Mouse (Mus musculus) bone marrow macrophage, adult 2 months (primary cell): ENCODE results near the gene Tbc1d8b. TPM values are rescaled to one million over a fixed set of nuclear protein-coding genes. Genes with fewer than 3 reads are reported as not detected.
"Not testable (repeated sequence)": the region's sequence is repeated elsewhere in the genome, so short reads cannot be mapped to it uniquely, and the experiment has no call there.

Experiments used
- H3K27ac ChIP-seq: 2 replicates; pipeline ENCODE4 v1.5.1; 2012; ENCODE audit warnings: low read depth, low read length; ENCODE audit not compliant: insufficient read depth
- H3K4me1 ChIP-seq: 2 replicates; pipeline ENCODE4 v1.6.1; 2012; ENCODE audit warnings: low read length; ENCODE audit not compliant: control insufficient read depth, insufficient read depth
- H3K4me3 ChIP-seq: 2 replicates; pipeline ENCODE4 v1.5.1; 2012; ENCODE audit warnings: mild to moderate bottlenecking, low read length, moderate library complexity; ENCODE audit not compliant: insufficient read depth
- CTCF ChIP-seq: IDR thresholded peaks from 2 replicates; pipeline ENCODE4 v1.5.1; 2012; ENCODE audit warnings: low read depth, mild to moderate bottlenecking, low read length, moderate library complexity
- POLR2A ChIP-seq: IDR thresholded peaks from 2 replicates; pipeline ENCODE4 v1.6.1; 2012; ENCODE audit warnings: mild to moderate bottlenecking, low read depth, low read length, borderline replicate concordance
- polyA plus RNA-seq: library from polyadenylated mRNA; stranded (reverse); fragments of >200 nt; gene quantifications from 2 replicates; pipeline ENCODE4 v1.2.4, GENCODE M21; 2012; ENCODE audit not compliant: missing spikeins, insufficient read depth, insufficient read length

The Tbc1d8b gene
- polyA plus RNA-seq, 1 experiment: 5.4 TPM

DNA sequence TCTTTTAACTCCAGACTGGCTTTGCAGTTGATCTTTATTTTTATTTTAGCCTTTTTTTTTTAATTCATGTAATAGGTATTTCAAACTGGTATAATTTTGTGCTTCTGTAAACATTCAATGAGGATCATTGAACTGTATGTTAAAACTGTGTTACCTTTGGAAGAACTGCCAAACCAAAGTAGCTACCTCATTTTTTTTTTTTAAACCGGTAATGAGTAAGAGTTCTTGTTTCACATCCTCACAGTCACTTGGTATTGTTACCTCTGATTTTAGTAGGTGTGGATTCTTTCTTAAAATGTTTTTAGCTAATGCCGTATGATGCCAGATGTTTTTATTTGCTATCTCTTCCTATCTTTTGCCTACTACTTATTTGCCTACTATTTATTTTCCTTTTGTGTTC, 37.6 kb downstream of the Tbc1d8b start:
- Histone ChIP-seq H3K4me3 (no peak overlapping the region), H3K27ac (no peak overlapping the region), H3K4me1 (no peaks in the 10 kb centered on the region)
- TF ChIP-seq POLR2A: no peak

DNA sequence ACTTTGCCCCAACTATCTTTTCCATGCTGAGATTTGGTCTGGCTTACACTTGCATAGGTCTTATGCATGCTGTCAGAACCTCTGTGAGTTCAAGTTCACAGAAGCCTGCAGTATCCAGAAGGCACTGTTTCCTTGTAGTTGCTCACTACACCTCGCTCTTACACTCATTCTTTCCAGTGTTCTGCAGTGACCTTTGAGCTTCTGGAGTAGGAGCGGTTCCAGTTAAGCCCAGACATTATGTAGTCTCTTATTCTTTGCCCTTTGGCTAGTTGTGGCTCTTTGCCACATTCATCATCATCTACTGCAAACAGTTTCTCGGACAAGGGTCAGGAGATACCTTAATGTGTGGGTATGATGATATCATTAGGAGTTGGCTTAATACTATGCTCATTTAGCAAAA, 45.7 kb downstream of the Tbc1d8b start:
- Histone ChIP-seq H3K27ac (no peak overlapping the region), H3K4me1 (no peaks in the 10 kb centered on the region), H3K4me3 (no peak overlapping the region)
- TF ChIP-seq CTCF (no peak), POLR2A (no peak)

DNA sequence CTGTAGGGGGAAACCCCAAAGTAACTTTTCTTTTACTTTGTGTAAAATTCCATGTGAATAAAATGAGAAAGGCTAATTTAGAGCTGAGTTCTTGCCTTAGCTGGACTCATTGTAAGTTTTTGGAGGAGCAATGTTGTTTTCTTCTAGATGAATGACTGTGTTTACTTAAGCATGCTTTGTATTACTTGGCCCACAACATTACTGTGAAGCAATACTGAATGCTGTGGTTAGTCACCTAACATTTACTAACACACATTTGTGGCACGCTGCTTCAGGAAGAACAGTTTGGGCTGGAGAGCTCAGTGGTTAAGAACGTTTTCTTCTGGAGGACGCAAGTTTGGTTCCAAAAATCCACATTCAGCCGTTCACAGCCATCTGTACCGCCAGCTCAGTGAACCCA, 52.3 kb downstream of the Tbc1d8b start:
- no peak overlapping the region for H3K4me3 ChIP-seq
- TF ChIP-seq POLR2A: no peak
- TF ChIP-seq CTCF: no peak

DNA sequence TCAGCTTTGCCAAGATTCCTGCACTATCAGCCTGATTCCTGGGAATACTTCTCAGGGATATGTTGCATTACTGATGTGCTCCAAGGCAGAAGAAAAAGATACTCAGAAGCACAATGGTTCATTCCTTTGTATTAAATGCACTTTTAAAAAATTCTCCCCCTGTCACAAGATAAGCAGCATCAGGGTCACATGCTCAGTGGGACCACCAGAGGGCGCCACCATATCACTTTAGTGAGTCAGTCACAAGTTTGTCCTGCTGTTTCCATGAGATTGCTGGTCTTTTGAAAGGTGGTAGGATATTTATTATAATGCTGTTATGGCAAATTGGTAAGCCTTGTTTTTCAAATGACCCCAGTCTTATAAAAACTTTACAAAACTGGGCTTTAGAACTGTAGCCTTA, 67.1 kb downstream of the Tbc1d8b start:
- Histone ChIP-seq H3K27ac (no peak overlapping the region), H3K4me3 (no peak overlapping the region), H3K4me1 (no peaks in the 10 kb centered on the region)
- TF ChIP-seq POLR2A: no peak
- TF ChIP-seq CTCF: no peak

More for the DNA sequence above, 52.3 kb downstream of the Tbc1d8b start:
- Histone ChIP-seq H3K27ac (no peak overlapping the region), H3K4me1 (no peaks in the 10 kb centered on the region)

DNA sequence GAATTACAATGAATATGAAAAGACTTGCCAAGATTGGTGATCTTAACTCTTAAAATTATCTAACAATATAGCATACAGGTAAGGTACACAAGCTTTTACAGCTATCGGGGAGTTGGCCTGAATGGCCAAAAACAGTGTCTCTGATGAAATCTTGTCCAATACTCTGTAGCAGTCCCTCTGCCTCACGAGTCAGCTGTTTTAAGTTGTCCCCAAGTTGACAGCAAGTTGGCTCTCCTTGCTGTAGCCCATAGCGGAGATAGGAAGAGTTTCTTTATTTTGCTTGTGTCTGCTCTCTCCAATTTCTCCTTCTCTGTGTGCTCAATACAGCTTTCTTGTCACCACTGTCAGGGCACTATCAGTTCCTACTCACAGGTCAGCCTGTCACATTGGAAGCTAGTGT, 73.8 kb downstream of the Tbc1d8b start:
- H3K4me3 ChIP-seq: not testable (repeated sequence)

DNA sequence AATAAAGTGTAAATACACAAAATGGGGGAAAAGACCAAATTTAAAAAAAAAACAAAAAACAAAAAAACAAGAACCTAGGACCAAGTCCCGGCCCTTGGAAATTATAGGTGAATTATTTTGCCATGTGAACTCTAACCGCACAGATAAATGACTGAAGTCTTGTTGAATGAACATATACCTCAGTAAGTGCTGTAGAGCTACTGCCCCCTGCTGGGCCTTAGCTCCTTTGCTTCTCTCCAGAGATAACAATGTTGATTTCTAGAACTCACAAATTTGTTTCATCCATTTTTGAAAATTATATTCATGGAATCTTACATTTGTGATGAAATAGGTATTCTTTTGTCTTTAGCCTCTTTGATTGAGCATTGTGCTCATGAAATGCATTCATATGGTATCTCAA, 77.8 kb downstream of the Tbc1d8b start:
- H3K27ac ChIP-seq: no peak overlapping the region
- no peak overlapping the region for H3K4me3 ChIP-seq
- TF ChIP-seq CTCF: no peak
- H3K4me1 ChIP-seq: no peaks in the 10 kb centered on the region

More for the DNA sequence above, 73.8 kb downstream of the Tbc1d8b start:
- not testable (repeated sequence) for H3K27ac ChIP-seq, H3K4me1 ChIP-seq

DNA sequence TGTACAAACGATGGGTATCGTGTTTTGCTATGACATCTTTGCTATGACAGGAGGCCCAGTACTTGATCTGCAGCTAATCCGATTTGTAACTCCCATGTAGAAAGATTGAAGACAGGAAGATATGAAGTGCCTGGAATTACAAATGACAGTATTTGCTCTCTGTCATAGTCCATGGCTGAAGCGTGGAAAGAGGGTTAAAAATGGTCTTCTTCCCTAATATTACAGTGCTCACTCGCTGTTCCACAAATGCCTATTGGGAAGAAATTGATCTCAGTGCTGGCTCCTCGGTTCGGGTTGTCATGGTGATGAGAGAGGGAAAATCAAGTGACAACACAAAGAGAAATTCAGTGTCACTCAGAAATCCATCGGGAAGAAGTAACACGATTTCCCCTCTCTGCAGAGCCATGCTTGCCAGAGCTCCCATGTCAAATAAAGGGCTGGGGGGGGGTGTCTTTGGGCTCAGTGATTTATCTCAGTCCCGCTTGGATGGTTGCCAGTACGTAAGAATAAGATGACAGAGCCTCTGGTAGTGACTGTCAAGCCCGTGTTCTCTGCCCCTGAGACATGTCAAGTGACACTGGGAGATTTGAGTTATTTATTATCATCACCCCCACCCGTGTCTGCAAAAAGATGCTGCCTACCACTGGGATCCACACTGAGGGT, 85.3 kb downstream of the Tbc1d8b start:
- no peak for TF ChIP-seq POLR2A
- Histone ChIP-seq H3K4me3 (no peak overlapping the region), H3K4me1 (no peaks in the 10 kb centered on the region), H3K27ac (no peak overlapping the region)

DNA sequence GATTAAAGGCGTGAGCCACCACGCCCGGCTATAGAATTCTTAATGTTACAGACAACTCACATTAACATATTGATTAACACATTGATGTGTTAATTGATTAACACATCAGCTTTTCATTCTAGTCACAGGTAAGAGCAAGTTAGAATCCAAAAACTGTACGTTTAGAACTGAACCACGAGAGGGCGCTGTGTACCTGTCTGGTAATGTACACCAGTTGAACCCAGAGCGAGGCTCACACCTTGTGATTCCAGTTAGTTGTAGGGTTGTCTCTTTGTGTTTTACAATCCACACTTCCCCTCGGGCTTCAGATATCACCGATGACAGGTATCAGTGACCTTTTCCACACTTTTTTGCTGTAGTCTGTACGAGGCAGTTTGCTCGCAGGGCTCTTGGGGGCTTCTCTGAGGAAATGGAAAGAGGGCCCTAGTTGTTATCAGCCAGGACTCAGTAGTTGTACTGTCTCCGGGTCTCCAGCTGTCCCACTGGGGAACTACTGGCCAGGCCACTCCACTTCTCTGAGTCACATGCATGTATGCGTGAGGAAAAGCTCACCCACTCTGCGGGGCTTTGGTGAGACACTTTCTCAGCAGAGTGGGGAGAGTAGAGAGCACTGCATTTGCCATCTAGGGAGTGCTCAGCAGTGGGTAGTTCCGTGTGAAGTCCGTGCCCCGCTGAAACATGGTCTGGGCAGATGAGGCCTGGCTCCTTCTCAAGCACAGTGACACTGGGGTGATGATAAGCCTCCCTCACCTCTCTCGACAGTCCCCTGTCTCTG, 89.7 kb downstream of the Tbc1d8b start:
- no peak for TF ChIP-seq POLR2A
- Histone ChIP-seq H3K4me1 (no peaks in the 10 kb centered on the region), H3K27ac (no peak overlapping the region), H3K4me3 (no peak overlapping the region)

DNA sequence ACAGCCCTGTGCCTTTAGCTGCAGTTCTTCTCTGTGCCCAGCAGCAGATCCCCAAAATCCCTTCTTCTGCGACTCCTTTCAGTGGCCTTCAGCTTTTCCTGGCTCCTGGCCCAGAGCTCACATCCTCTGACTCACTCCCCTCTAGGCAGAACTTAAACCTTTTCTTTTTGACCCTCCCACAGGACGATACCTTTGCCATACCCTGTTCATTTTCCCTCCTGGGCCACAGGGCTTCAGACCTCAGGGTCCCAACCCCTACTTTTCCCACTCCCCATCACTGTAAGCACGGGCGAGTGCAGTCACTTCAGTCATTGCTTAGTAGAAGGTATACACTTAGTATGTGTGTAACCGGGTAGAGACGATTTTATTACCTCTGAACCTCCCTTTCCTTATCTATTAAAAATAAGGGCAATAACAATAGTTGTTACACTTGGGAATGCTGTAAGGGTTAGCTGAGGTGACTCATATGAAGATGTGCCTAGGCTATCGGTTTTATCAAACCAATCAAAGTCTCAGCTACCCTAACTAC, 90.4 kb downstream of the Tbc1d8b start:
- no peak overlapping the region for H3K27ac ChIP-seq
- TF ChIP-seq CTCF (no peak), POLR2A (no peak)
- no peak overlapping the region for H3K4me3 ChIP-seq
- no peaks in the 10 kb centered on the region for H3K4me1 ChIP-seq

DNA sequence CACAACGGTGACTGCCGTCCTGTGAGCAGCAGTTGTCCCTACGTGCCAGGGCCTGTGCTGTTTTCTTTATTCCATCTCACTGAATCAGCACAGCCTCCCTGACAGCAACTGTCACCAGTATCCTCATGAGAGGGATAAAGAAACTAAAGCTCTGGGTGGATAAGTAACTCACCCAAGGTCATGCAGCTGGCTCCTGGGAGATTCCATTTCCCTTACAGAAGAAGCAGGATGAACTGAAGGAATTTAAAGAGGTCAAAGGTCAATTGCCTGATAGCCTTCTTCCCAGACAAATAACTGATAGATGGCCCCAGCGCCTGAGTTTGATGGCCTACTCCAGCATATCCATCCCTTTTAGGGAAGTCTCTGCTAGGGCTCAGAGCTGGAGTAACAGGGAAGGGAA, 92.6 kb downstream of the Tbc1d8b start:
- Histone ChIP-seq H3K4me1 (no peaks in the 10 kb centered on the region), H3K4me3 (no peak overlapping the region), H3K27ac (no peak overlapping the region)
- TF ChIP-seq CTCF (no peak), POLR2A (no peak)
